Mouse (Mus musculus): ENCODE results near the gene Tmem263. TPM values are rescaled to one million over a fixed set of nuclear protein-coding genes. Genes with fewer than 3 reads are reported as not detected.
A peak's percentile ranks its signal among the peaks of the same experiment; 100 is the strongest.

Gene Tmem263
- polyA plus RNA-seq, 2 experiments = 3.7 to 10.9 TPM

GRCm38 (mm10) chr10:85128453-85128852, 26.0 kb downstream of the Tmem263 start:
- peak overlapping the region in 1 of 2 experiments; percentile 55; a peak in 2 of 4 replicates for H3K4me3 ChIP-seq (ENCODE audit: insufficient read depth in 1 of 2, low read depth in 2 of 2, low read length in 2 of 2)
- peaks cover 5 to 9% of the 10 kb centered on the region in 2 experiments; a peak in 3 of 4 replicates for H3K4me1 ChIP-seq (replicated peaks; ENCODE audit: control insufficient read depth in 2 of 2, insufficient read depth in 2 of 2, low read length in 1 of 2)
- H3K36me3 ChIP-seq (replicated peaks; ENCODE audit: control insufficient read depth, insufficient read depth, low read depth) = no peaks in the 10 kb centered on the region
- H3K9ac ChIP-seq (replicated peaks) = peak overlapping the region; percentile 51
- no peak for TF ChIP-seq EP300 (IDR thresholded peaks at IDR 0.05; ENCODE audit: low read depth)
- no peak for TF ChIP-seq CTCF (IDR thresholded peaks at IDR 0.05; ENCODE audit: low read depth)
- no peak overlapping the region for H3K27ac ChIP-seq
- ATAC-seq (ENCODE audit: insufficient read depth) (peak; percentile 22; the same call in 1 of the 2 replicates), DNase-seq (ENCODE audit: low read depth in 3 of 3, low spot score in 3 of 3) (peak in 2 of 3 experiments; percentile 12 to 19)
- no peaks in the 10 kb centered on the region for H3K9me3 ChIP-seq (ENCODE audit: control insufficient read depth, low read length)
- peak overlapping the region; percentile 79 for H3K4me2 ChIP-seq (ENCODE audit: low read depth)
- 15% methylated on average over 7 of the region's 7 CpGs for WGBS (ENCODE audit: insufficient replicate concordance)
- no peaks in the 10 kb centered on the region for H3K27me3 ChIP-seq (ENCODE audit: control insufficient read depth, insufficient read depth, low read length)

- no peaks in the 10 kb centered on the region for H3K36me3 ChIP-seq (replicated peaks; ENCODE audit: control insufficient read depth, insufficient read depth, low read depth)
- H3K9ac ChIP-seq (replicated peaks) = no peak overlapping the region
- DNase-seq (ENCODE audit: low read depth in 3 of 3, low spot score in 3 of 3) = no peak
- no peak for ATAC-seq (ENCODE audit: insufficient read depth)
- no peak overlapping the region for H3K27ac ChIP-seq
- no peaks in the 10 kb centered on the region for H3K27me3 ChIP-seq (ENCODE audit: control insufficient read depth, insufficient read depth, low read length)
- no peak for TF ChIP-seq EP300 (IDR thresholded peaks at IDR 0.05; ENCODE audit: low read depth)
- no peak for TF ChIP-seq CTCF (IDR thresholded peaks at IDR 0.05; ENCODE audit: low read depth)
- no peaks in the 10 kb centered on the region for H3K9me3 ChIP-seq (ENCODE audit: control insufficient read depth, low read length)
- H3K4me2 ChIP-seq (ENCODE audit: low read depth) = no peak overlapping the region
- H3K4me1 ChIP-seq (replicated peaks; ENCODE audit: control insufficient read depth in 2 of 2, insufficient read depth in 2 of 2, low read length in 1 of 2) = no peaks in the 10 kb centered on the region
- WGBS (ENCODE audit: insufficient replicate concordance) = 78% methylated on average over 6 of the region's 6 CpGs
- no peak overlapping the region for H3K4me3 ChIP-seq (ENCODE audit: insufficient read depth in 1 of 2, low read depth in 2 of 2, low read length in 2 of 2)
These were observed 34.1 kb downstream of the Tmem263 start for GRCm38 (mm10) chr10:85136573-85136972.

GRCm38 (mm10) chr10:85141465-85141864, 39.0 kb downstream of the Tmem263 start:
- H3K4me1 ChIP-seq (replicated peaks; ENCODE audit: control insufficient read depth in 2 of 2, insufficient read depth in 2 of 2, low read length in 1 of 2) = no peaks in the 10 kb centered on the region
- H3K9me3 ChIP-seq (ENCODE audit: control insufficient read depth, low read length) = no peaks in the 10 kb centered on the region
- no peaks in the 10 kb centered on the region for H3K27me3 ChIP-seq (ENCODE audit: control insufficient read depth, insufficient read depth, low read length)
- H3K4me3 ChIP-seq (ENCODE audit: insufficient read depth in 1 of 2, low read depth in 2 of 2, low read length in 2 of 2) = no peak overlapping the region
- H3K36me3 ChIP-seq (replicated peaks; ENCODE audit: control insufficient read depth, insufficient read depth, low read depth) = no peaks in the 10 kb centered on the region
- H3K9ac ChIP-seq (replicated peaks) = no peak overlapping the region
- no peak overlapping the region for H3K27ac ChIP-seq
- 70% methylated on average over 9 of the region's 9 CpGs for WGBS (ENCODE audit: insufficient replicate concordance)
- H3K4me2 ChIP-seq (ENCODE audit: low read depth) = no peak overlapping the region
- DNase-seq (ENCODE audit: low read depth in 3 of 3, low spot score in 3 of 3) = no peak
- ATAC-seq (ENCODE audit: insufficient read depth) = no peak
- TF ChIP-seq CTCF (IDR thresholded peaks at IDR 0.05; ENCODE audit: low read depth) = no peak
- TF ChIP-seq EP300 (IDR thresholded peaks at IDR 0.05; ENCODE audit: low read depth) = no peak

- Histone ChIP-seq H3K27me3 (ENCODE audit: control insufficient read depth, insufficient read depth, low read length) (no peaks in the 10 kb centered on the region), H3K36me3 (replicated peaks; ENCODE audit: control insufficient read depth, insufficient read depth, low read depth) (no peaks in the 10 kb centered on the region), H3K9ac (replicated peaks) (no peak overlapping the region), H3K9me3 (ENCODE audit: control insufficient read depth, low read length) (no peaks in the 10 kb centered on the region), H3K4me3 (ENCODE audit: insufficient read depth in 1 of 2, low read depth in 2 of 2, low read length in 2 of 2) (no peak overlapping the region), H3K4me1 (replicated peaks; ENCODE audit: control insufficient read depth in 2 of 2, insufficient read depth in 2 of 2, low read length in 1 of 2) (no peaks in the 10 kb centered on the region), H3K27ac (no peak overlapping the region), H3K4me2 (ENCODE audit: low read depth) (no peak overlapping the region)
- TF ChIP-seq EP300 (IDR thresholded peaks at IDR 0.05; ENCODE audit: low read depth) = no peak
- no peak for TF ChIP-seq CTCF (IDR thresholded peaks at IDR 0.05; ENCODE audit: low read depth)
- ATAC-seq (ENCODE audit: insufficient read depth) (no peak), DNase-seq (ENCODE audit: low read depth in 3 of 3, low spot score in 3 of 3) (no peak)
- 74% methylated on average over 14 of the region's 14 CpGs for WGBS (ENCODE audit: insufficient replicate concordance)
These were observed 43.9 kb downstream of the Tmem263 start for GRCm38 (mm10) chr10:85146282-85146681.

GRCm38 (mm10) chr10:85149226-85149625, 46.8 kb downstream of the Tmem263 start:
- no peak for TF ChIP-seq CTCF (IDR thresholded peaks at IDR 0.05; ENCODE audit: low read depth)
- DNase-seq (ENCODE audit: low read depth in 3 of 3, low spot score in 3 of 3) (no peak), ATAC-seq (ENCODE audit: insufficient read depth) (no peak)
- no peak overlapping the region for H3K4me3 ChIP-seq (ENCODE audit: insufficient read depth in 1 of 2, low read depth in 2 of 2, low read length in 2 of 2)
- no peak overlapping the region for H3K27ac ChIP-seq
- H3K4me2 ChIP-seq (ENCODE audit: low read depth) = no peak overlapping the region
- H3K36me3 ChIP-seq (replicated peaks; ENCODE audit: control insufficient read depth, insufficient read depth, low read depth) = no peaks in the 10 kb centered on the region
- 66% methylated on average over 5 of the region's 5 CpGs for WGBS (ENCODE audit: insufficient replicate concordance)
- H3K9me3 ChIP-seq (ENCODE audit: control insufficient read depth, low read length) = no peaks in the 10 kb centered on the region
- H3K4me1 ChIP-seq (replicated peaks; ENCODE audit: control insufficient read depth in 2 of 2, insufficient read depth in 2 of 2, low read length in 1 of 2) = no peaks in the 10 kb centered on the region
- no peak overlapping the region for H3K9ac ChIP-seq (replicated peaks)
- no peaks in the 10 kb centered on the region for H3K27me3 ChIP-seq (ENCODE audit: control insufficient read depth, insufficient read depth, low read length)

All from liver, embryonic 14.5 days (tissue).